Mouse (Mus musculus) gastrocnemius, adult 18-20 months (tissue): ENCODE measurements around the gene Pttg1. TPM values are rescaled to one million over a fixed set of nuclear protein-coding genes. Genes with fewer than 3 reads are reported as not detected.

Source experiments
- DNase-seq: peaks from one replicate; pipeline ENCODE4 v3.0.0; 2021; ENCODE audit warnings: low spot score
- microRNA-seq: library from miRNA; unstranded; fragments of <30 nt; microRNA quantifications from one replicate; pipeline ENCODE4 v1.2.0, GENCODE M21; 2021
- total RNA-seq, 2 experiments: library from RNA; stranded (reverse); gene quantifications; 2 replicates each; pipeline ENCODE4 v1.2.3; 2021

The Pttg1 gene
- total RNA-seq, 2 experiments from 2014 or later: 51.6 to 56.3 TPM

DNA sequence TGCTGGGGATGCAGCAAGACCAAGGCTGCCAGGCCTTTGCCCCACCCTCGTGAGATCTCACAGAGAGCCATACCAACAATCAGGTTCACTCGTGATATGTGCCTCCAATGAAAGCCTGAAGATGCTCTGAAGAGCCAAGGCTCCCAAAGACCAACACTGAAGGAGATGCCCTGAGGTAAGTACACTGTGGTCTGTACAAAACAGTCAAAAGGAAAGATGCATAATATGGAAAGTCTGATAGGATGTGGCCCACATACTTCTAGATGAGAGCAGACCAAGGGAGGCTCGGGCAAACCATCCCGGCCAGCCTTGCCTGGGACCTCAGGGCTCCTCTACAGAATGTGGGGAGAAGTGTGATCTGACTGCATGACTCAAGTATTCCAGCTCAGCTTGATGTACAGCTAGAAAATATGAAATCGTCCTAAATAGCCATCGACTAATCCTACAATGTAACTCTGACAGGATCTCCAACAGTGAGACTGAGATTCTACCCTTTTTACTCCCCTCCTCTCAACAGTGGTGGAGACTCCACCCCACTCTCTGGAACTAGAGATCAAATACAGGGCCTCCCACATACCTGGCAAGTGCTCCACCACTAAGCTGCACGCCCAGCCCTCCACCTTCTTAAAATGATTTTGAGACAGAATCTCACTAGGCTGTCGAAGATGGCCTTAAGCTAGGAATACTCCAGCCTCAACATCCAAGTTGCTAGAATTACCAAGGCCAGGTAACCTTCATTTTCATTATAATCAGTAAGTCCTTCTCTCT is 48.8 kb downstream of the Pttg1 start:
- no peak for DNase-seq

DNA sequence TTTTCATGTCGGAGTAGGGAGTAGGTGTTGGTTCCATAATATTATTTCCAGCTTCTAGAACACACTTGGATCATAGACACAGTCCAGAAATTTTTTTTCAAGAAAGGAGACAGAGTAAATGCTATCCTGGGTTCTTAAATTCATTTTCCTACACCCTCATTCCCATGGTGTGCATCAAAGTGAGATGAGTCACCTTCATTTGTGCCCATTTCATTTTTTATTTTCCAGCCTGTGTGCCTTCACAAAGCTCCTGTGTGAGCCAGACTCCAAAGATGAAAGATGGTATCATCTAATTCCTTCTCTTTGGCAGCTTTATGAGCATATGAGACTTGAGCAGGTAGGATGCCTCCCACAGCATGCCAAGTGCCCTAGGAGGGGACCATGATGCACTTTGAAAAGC is 49.5 kb downstream of the Pttg1 start:
- no peak for DNase-seq

DNA sequence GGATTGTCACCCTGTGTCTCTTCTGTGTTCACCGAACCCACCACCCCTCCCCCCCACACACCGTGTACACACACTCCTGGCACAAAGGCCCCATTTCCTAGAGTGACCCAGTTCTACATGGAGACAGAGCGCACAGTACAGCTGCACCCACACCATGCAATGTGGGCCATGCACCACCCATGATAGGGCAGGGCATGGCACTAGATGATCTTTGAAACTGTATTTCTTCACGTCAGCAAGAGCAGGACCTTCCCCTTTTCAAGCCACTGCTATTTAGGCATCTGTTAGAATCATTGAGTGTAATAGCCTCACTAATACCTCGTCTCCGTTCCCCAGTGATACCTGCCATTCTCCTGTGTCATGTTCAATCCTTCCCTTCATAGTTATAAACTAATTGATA is 51.1 kb downstream of the Pttg1 start:
- DNase-seq: no peak

DNA sequence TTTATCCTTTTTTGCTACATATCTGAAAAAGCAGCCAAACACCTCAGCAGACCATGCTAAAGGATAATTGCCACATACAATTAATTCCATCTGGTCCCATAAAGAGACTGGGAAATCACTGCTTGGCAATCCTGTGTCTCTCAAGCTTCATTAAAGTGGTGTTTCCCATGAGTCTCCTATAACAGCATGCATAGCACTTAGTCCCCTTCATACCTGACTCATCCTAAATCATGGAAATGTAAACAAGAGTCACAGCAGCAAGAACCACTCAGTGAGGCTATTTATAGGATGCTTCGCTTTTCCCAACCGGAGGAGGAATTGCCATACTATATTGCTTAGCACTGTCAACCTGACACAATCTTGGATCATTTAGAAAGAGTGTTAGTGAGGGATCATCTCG is 52.7 kb downstream of the Pttg1 start:
- no peak for DNase-seq

DNA sequence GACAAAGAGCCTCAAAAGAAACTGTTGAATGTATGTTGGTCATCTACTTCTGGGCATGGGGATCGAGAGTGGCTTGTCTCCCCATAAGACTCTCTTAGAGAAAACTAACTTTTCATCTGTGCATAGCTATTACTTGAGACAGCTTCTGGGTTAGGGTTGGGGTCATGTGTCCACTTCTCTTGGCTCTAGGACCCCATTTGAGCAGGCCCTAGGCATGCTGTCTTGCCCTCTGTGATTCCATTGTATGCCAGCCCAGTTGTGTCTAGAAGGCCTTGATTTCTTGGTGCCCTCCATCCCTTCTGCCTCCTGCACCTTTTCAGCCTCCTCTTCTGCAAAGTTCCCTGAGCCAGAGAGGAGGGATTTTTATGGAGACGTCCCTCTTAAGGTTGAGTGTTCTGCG is 54.2 kb downstream of the Pttg1 start:
- no peak for DNase-seq

Small RNA genes within 50 kb of the gene (microRNA-seq; reads per million reads assigned to microRNA genes)
- 712 reads per million, percentile 79 among the genes with 10 or more reads in this experiment for gene Mir146

Other genes with a start within 250 kb of the Pttg1 start
- 10 to 100 TPM; 34.0 to 36.5 TPM for gene Slu7, start 7.5 kb upstream of the Pttg1 start, total RNA-seq
- 1 to 10 TPM; 1.8 to 3.0 TPM for gene C1qtnf2, start 48.0 kb upstream of the Pttg1 start, total RNA-seq
- gene Ccnjl, start 102.5 kb upstream of the Pttg1 start, total RNA-seq: not detected
- gene 4933415A04Rik, start 160.8 kb upstream of the Pttg1 start, total RNA-seq: under 1 TPM in 1 of 2 experiments, not detected in 1; 0.12 TPM
- not detected for gene Fabp6, start 175.3 kb upstream of the Pttg1 start, total RNA-seq